Mouse (Mus musculus): ENCODE data around the gene Cldn20.

GRCm38 (mm10) chr17:3531641-3532040 lies 713 bp upstream of the Cldn20 start:
- TF ChIP-seq CTCF (IDR thresholded peaks at IDR 0.05; ENCODE audit: borderline replicate concordance, insufficient read depth, low read depth, low read length) (no peak), POLR2A (IDR thresholded peaks at IDR 0.05; ENCODE audit: borderline replicate concordance, insufficient read depth, low read length) (no peak)

All from cerebellum, adult 2 months (tissue).